Mouse (Mus musculus) CH12F3 (cell line): ENCODE measurements around the gene Ngef.
"Not testable (repeated sequence)": the region's sequence is repeated elsewhere in the genome, so short reads cannot be mapped to it uniquely, and the experiment has no call there.

Experiments used
- in situ Hi-C: fragments of 300-500 bp; cut with MboI; formaldehyde crosslinking; loops from 2 replicates; pipeline ENCODE4 v1.14.3; 2020; ENCODE audit warnings: low sequenced_read_pairs

Ngef gene

DNA sequence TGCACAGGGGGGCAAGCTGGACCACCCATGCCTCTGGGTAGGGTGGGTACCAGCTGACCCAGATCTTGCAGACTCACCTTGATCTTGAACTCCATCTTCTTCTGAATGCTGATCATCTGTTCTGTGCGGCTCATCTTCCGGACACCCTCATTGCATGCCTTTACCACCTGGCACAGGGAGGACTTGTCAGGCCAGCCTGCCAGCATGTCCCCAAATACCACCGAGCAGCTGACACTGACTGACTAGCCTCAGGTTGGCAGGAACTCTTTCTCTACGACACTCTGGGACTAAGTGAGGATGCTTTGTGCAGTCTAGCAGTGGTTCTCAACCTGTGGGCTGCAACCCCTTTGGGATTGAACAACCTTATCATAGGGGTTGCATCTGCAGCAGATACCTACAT lies 91.1 kb downstream of the Ngef start:
- in situ Hi-C loops, result no loop called here

DNA sequence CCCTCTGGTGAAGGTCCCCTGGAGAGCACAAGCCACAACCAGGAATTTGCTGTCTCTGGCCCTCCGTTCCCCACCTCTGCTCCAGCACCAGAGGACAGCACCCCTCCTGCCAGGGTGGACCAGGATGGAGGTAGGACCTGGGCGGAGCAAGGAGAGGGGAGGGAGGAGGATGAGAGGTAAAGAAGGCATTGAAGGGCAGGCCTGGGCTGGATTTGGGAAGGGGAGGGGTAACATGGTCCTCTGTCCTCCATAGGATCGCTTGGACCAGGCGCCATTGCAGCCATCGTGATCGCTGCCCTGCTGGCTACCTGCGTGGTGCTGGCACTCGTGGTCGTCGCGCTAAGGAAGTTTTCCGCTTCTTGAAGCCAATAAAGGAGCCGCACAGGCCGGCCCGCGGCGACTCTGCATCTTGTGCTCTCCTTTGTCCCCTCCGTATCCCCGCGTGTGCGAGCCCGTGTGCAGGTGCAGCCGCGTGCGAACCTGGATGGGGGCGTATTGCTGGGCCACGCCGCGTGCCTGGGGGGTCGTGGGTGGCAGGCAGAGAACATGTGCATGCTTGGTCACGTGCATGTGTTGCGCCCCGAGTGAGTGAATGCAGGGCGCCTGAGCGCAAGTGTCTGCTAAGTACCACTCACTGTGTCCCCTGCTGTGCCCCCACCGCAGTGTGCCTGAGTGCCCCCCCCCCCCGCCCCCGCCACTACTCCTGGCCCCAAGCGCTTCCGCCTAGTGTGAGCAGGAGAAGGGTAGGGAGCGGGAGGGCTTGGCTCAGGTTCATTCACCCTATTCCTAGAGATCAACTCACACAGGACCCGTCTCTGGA lies 98.4 kb downstream of the Ngef start:
- in situ Hi-C loops, result no loop called here

GRCm38 (mm10) chr1:87472576-87472975 lies 101.1 kb downstream of the Ngef start:
- in situ Hi-C loops, result no loop called here

DNA sequence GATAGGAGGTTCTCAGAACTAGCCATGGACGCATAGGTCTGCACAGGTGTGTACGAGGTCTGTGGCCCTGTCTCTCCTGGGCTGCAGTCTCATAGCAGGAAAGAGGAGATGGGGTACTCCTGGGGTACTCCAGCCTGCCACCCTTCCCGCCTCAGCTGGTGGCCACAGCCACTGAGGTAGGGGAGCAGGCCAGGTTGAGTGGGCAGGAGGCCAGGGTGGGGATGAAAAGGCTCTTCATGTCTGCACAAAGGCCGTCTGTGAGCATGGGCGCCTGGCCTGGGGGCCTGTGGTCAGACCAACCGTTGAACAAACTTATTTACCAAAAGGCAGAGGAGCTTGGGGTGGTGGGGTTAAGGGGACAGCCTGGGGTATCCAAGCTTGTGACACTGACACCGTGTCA lies 101.8 kb downstream of the Ngef start:
- in situ Hi-C loops, result no loop called here

DNA sequence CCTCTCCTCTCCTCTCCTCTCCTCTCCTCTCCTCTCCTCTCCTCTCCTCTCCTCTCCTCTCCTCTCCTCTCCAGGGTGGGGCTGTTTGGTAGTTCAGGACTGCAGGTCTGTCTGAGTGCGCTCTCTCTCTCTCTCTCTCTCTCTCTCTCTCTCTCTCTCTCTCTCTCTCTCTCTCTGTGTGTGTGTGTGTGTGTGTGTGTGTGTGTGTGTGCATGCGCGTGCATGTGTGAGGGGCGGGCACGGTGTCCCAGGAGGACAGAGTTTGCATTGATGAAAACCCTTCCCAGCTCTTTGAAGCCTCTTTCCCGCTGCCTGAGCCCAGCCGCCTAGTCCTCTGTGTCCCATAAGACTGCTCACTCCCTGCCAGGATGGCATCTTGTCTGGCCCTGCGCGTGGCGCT lies 103.7 kb downstream of the Ngef start, which contains the start of gene Snorc:
Snorc (plus strand) TSS at position 301 of the 400 bp plus-strand sequence.
- in situ Hi-C loops, result not testable (repeated sequence)

DNA sequence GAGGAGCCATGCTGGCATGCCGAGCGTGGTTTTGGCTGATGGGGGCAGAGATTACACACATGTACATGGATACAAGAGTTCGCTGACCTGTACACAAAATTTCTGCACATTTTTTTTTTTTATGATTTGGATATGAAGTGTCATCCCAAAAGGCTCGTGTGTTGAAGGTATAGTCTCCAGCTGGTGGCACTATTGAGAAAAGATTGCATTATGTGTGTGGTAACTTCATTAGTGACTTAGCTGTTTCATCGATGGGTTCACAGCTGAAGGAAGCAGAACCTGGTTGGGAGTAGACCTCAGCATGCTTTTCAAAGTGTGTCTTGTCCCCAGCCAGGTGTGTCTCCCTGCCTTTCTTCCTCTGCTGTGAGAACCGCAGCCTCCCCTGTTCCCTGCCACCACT lies 105.3 kb downstream of the Ngef start:
- in situ Hi-C loops, result no loop called here

GRCm38 (mm10) chr1:87467469-87467868 lies 106.2 kb downstream of the Ngef start:
- in situ Hi-C loops, result no loop called here

DNA sequence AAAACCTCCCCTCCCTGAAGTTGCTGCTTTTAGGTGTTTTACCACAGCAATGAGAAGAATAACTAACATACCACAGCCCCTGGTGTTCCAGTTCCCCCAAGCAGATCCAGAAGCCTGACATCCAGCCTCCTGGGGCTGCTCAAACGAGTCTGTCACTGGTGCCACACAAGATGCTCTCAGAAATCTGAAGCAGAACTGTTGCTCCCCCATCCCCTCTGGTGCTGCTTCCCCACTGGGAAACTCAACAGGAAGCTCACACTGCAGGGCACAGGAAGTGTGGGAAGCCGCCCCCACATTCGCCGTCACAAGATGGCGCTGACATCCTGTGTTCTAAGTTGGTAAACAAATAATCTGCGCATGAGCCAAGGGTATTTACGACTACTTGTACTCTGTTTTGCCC lies 113.8 kb downstream of the Ngef start:
- in situ Hi-C loops, result not testable (repeated sequence)

GRCm38 (mm10) chr1:87458045-87458444 lies 115.6 kb downstream of the Ngef start:
- in situ Hi-C loops, result no loop called here

DNA sequence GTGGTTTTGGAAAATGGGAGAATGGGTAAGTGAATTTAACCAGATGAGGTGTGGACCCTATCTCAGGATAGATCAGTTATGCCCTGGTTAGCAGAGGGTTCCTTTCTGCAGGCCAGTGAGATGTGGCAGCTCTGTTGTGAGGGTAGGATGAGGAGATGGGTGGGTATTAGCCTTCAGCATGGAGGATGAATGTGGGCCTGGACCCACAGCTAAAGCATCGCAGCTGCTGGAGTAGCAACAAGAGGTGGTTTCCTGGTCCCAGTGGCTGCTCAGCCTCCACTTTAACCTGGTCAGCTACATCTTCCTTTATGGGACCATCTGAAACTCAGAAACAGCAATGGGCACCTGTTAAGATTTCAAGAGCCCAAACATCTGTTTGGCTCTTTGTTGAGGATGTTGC lies 117.2 kb downstream of the Ngef start:
- in situ Hi-C loops, result no loop called here

DNA sequence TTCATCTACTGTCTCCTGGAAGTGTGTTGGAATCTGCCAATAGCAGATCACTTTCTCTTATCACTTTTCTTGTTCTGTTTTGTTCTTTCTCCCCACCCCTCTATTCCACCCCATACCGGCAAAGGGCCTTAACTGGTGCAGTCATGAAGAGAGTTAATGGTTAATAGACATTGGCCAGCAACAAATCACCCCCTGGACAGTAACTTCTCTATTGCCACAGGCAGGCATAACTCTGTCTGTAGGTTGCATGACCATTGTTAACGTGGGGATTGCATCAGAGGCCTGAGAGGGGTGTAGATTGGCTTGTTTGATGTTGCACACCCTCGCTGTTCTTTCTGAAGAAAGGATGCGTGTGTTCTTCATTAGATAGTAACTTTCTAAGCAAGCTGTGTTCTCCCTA lies 124.2 kb downstream of the Ngef start:
- in situ Hi-C loops, result no loop called here

DNA sequence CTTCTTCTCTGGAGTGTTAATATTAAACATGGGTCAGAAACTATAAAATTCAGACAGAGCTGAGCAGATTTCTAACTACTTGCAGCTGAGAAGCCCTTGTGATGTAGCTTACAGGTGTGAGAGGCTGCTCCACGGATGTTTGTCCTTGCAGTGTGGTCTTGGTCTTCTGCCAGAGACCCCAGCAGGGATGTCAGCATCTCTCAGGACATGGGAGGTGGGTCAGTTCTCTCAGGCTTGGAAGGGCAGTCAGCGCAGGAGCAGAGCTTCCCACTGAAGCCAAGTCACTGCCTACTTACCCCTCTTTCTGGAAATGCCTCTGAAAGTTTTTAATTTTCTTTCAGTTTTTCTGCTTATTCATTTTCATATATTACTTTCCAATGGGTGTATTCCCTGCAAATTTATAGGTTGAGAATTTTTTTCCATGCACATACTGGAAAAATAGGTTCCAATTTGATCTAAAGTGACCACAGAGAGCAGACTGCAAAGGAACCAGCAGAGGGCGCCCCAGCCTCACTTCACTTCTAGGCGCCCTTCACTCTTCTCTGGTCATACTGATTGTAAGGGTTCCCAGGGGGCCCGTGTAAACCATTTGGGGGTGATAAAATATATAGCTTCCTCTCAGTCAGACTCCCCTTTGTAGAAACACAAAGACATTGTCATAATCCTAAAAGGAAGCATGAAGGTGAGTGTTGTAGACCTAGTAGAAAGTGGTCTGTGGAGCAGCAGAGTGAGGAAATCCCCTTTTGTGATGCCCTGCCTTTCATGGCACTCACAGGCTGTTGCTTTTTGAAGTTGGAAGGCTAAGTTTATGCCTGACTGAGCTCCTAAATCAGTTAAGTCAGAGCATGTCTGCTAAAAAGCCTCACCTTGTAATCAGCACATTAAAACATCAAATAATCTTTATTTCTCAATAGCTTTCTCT lies 126.2 kb downstream of the Ngef start:
- in situ Hi-C loops, result no loop called here

- in situ Hi-C loops, result no loop called here
Observed at GRCm38 (mm10) chr1:87436583-87436982, 137.1 kb downstream of the Ngef start.

DNA sequence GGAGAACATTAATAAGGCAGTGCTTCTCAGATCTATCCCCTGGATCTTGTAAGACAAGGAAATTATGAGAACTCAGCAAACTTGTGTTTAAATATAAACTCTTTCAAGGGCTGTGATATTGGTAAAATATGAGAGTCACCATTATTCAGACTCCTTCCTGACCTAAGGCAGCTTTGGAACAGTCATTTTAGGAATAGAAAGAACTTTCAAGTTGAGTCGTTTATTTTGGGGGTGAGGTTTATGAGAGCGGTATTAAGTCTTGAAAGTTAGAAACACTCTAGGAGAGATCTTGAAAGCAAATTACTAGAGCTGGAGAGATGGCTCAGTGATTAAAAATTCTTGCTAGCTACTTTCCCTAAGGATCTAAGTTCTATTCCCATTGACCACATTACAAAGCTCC lies 138.5 kb downstream of the Ngef start:
- in situ Hi-C loops, result no loop called here
